Mouse (Mus musculus) urinary bladder, postnatal 10 days (tissue): ENCODE measurements around the gene App.

ENCODE experiments used
- DNase-seq: peaks from one replicate; pipeline ENCODE4 v3.0.0; 2022; ENCODE audit warnings: low spot score

App gene

GRCm38 (mm10) chr16:85020696-85021323 lies 152.8 kb downstream of the App start:
- no peak for DNase-seq

GRCm38 (mm10) chr16:85019273-85019672 lies 154.3 kb downstream of the App start:
- DNase-seq: no peak

- no peak for DNase-seq
Observed at GRCm38 (mm10) chr16:85017845-85018244, 155.7 kb downstream of the App start.

GRCm38 (mm10) chr16:85012695-85013094 lies 160.9 kb downstream of the App start:
- DNase-seq: no peak

GRCm38 (mm10) chr16:85012172-85012571 lies 161.4 kb downstream of the App start:
- no peak for DNase-seq

GRCm38 (mm10) chr16:85010651-85011050 lies 162.9 kb downstream of the App start:
- no peak for DNase-seq

GRCm38 (mm10) chr16:85008866-85009645 lies 164.5 kb downstream of the App start:
- no peak for DNase-seq

- no peak for DNase-seq
Observed at GRCm38 (mm10) chr16:85001939-85002556, 171.5 kb downstream of the App start.

GRCm38 (mm10) chr16:85000304-85000703 lies 173.3 kb downstream of the App start:
- no peak for DNase-seq

- DNase-seq: no peak
Observed at GRCm38 (mm10) chr16:84997551-84997950, 176.0 kb downstream of the App start.

- DNase-seq: no peak
Observed at GRCm38 (mm10) chr16:84995441-84995867, 178.1 kb downstream of the App start.

GRCm38 (mm10) chr16:84992888-84993287 lies 180.7 kb downstream of the App start:
- no peak for DNase-seq

- DNase-seq: no peak
Observed at GRCm38 (mm10) chr16:84991011-84991410, 182.6 kb downstream of the App start.

- DNase-seq: no peak
Observed at GRCm38 (mm10) chr16:84989938-84990337, 183.6 kb downstream of the App start.

- DNase-seq: no peak
Observed at GRCm38 (mm10) chr16:84989476-84989875, 184.1 kb downstream of the App start.

GRCm38 (mm10) chr16:84987724-84988287 lies 185.8 kb downstream of the App start:
- DNase-seq: no peak

- DNase-seq: no peak
Observed at GRCm38 (mm10) chr16:84986016-84986631, 187.4 kb downstream of the App start.

GRCm38 (mm10) chr16:84985340-84985739 lies 188.2 kb downstream of the App start:
- DNase-seq: no peak

GRCm38 (mm10) chr16:84983428-84983827 lies 190.1 kb downstream of the App start:
- no peak for DNase-seq

GRCm38 (mm10) chr16:84982589-84982988 lies 191.0 kb downstream of the App start:
- DNase-seq: no peak

GRCm38 (mm10) chr16:84978589-84978988 lies 195.0 kb downstream of the App start:
- DNase-seq: no peak

GRCm38 (mm10) chr16:84974176-84974518 lies 199.4 kb downstream of the App start:
- DNase-seq: no peak
